Mouse (Mus musculus): ENCODE results near the gene Ephb1. TPM values are rescaled to one million over a fixed set of nuclear protein-coding genes. Genes with fewer than 3 reads are reported as not detected.
A peak's percentile ranks its signal among the peaks of the same experiment; 100 is the strongest.

The Ephb1 gene
- polyA plus RNA-seq, 1 experiment from 2014 or later = 18.8 TPM

DNA sequence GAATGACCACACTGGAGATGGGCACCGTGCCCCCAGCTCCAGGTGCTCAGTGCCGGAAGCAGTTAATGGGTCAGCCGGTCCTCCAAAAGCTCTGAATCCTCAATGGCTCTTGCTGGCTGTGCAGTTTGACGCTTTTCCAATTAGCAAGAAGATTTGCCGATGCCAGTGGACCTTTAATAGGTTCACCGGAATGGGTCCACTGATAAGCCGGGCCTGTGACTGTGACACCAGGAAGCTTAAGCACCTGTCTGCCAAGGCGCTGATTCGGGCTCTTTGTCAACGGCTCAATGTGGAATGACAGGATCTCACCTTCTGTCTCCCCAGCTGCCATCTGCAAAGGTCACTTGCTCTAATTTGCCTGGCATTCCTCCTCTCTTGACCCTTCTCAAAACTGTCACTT, 239.2 kb downstream of the Ephb1 start:
- Histone ChIP-seq H3K9me3 (ENCODE audit: control insufficient read depth, low read length) (no peaks in the 10 kb centered on the region), H3K27me3 (ENCODE audit: control insufficient read depth, insufficient read depth, low read length) (no peaks in the 10 kb centered on the region), H3K27ac (ENCODE audit: low read depth, low read length) (no peak overlapping the region), H3K36me3 (ENCODE audit: control insufficient read depth, insufficient read depth, low read length) (no peaks in the 10 kb centered on the region), H3K4me2 (no peak overlapping the region), H3K4me1 (ENCODE audit: control insufficient read depth, insufficient read depth, low read length) (no peaks in the 10 kb centered on the region), H3K9ac (ENCODE audit: low read length) (no peak overlapping the region), H3K4me3 (ENCODE audit: low read depth, low read length) (no peak overlapping the region)
- no peak for ATAC-seq (ENCODE audit: low FRiP score)
- no peak for DNase-seq (ENCODE audit: low spot score, missing footprints)
- 94% methylated on average over 10 of the region's 10 CpGs for WGBS

DNA sequence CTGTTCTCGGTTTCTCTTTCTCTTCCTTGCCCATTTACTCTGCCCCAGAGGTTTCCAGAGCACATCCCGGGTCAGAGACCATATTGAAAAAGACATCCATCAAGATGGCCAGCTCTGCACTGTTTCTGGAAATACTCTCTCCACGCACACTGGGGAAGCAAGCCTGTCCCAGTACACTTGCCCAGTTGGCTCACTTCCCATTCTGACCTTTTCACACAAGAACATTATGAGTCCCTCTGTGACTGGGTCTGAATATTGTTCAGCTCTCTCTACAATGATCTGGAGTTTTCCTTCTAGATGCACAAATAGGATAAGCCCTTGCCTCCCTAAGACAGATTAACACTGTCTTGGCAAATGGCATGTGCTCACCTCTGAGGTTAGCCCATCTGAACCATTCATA, 243.0 kb downstream of the Ephb1 start:
- 89% methylated on average over 3 of the region's 3 CpGs for WGBS
- no peaks in the 10 kb centered on the region for H3K27me3 ChIP-seq (ENCODE audit: control insufficient read depth, insufficient read depth, low read length)

DNA sequence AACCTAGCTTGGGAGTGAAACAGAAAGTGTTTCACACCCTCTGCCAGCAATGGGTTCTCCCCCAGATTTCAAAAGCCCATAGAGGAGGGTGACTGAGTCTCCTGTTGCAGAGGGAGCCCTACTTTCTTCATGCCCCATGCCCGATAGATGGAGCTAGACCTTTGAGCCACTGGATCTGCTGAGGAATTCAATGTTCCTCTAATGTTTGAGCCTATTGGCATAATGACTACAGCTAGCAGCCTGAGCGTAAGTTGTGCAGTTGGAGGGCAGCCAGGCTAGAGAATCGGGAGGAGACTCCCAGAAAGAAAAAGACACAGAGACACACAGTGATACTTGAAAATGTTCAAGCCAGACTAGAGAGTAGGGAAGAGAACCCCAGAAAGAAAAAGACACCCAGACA, 246.5 kb downstream of the Ephb1 start:
- Histone ChIP-seq H3K4me3 (ENCODE audit: low read depth, low read length) (no peak overlapping the region), H3K9ac (ENCODE audit: low read length) (no peak overlapping the region), H3K9me3 (ENCODE audit: control insufficient read depth, low read length) (no peaks in the 10 kb centered on the region), H3K4me2 (no peak overlapping the region), H3K4me1 (ENCODE audit: control insufficient read depth, insufficient read depth, low read length) (no peaks in the 10 kb centered on the region; the same call in 1 of the 2 replicates), H3K36me3 (ENCODE audit: control insufficient read depth, insufficient read depth, low read length) (no peaks in the 10 kb centered on the region), H3K27ac (ENCODE audit: low read depth, low read length) (no peak overlapping the region), H3K27me3 (ENCODE audit: control insufficient read depth, insufficient read depth, low read length) (no peaks in the 10 kb centered on the region)
- no peak for ATAC-seq (ENCODE audit: low FRiP score)
- WGBS = 74% methylated on average over 3 of the region's 3 CpGs
- no peak for DNase-seq (ENCODE audit: low spot score, missing footprints)

More for the DNA sequence above, 243.0 kb downstream of the Ephb1 start:
- ATAC-seq (ENCODE audit: low FRiP score) (no peak), DNase-seq (ENCODE audit: low spot score, missing footprints) (no peak)
- Histone ChIP-seq H3K36me3 (ENCODE audit: control insufficient read depth, insufficient read depth, low read length) (no peaks in the 10 kb centered on the region), H3K4me1 (ENCODE audit: control insufficient read depth, insufficient read depth, low read length) (no peaks in the 10 kb centered on the region; the same call in 1 of the 2 replicates), H3K27ac (ENCODE audit: low read depth, low read length) (no peak overlapping the region), H3K4me3 (ENCODE audit: low read depth, low read length) (no peak overlapping the region), H3K4me2 (no peak overlapping the region), H3K9me3 (ENCODE audit: control insufficient read depth, low read length) (no peaks in the 10 kb centered on the region), H3K9ac (ENCODE audit: low read length) (no peak overlapping the region)

DNA sequence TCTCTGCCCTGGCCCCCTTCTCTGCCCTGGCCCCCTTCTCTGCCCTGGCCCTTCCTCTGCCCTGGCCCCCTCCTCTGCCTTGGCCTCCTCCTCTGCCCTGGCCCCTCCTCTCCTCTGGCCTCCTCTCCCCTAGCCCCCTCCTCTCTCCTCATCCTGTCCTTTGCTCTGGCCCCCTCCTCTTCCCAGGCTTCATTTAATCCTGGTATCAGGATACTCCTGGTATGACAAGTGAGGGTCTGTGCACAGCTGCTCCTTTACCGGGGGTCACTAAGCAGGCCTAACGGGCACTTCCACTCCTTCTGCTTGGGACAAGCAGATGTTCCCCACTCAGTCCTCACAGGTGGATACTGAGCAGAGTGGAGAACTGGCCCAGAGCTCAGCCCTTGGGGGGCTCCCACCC, 247.3 kb downstream of the Ephb1 start:
- H3K27ac ChIP-seq (ENCODE audit: low read depth, low read length) = no peak overlapping the region

DNA sequence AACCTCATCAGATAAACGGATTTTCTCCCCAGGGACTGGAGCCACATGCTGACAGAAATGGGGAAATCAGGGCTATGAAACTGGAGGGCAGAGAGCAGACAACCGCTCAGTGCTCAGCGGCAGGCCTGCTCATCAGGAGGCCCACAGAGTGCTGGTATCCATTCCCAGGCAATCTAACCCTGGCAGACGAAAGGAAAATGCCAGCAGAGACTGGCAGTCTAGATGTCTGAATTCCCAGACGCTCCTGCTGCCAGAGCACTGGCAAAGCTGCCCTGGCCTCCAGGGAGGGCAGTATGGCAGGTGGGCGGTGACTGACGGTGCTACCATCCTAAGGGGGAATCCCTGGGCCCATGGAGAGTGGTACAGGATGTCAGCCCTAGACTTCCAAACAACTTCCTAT, 257.7 kb downstream of the Ephb1 start:
- no peaks in the 10 kb centered on the region for H3K27me3 ChIP-seq (ENCODE audit: control insufficient read depth, insufficient read depth, low read length)
- H3K4me2 ChIP-seq = no peak overlapping the region
- H3K27ac ChIP-seq (ENCODE audit: low read depth, low read length) = no peak overlapping the region
- peaks cover 3% of the 10 kb centered on the region; the same call in 1 of the 2 replicates for H3K9me3 ChIP-seq (ENCODE audit: control insufficient read depth, low read length)
- DNase-seq (ENCODE audit: low spot score, missing footprints) = no peak
- 30% methylated on average over 7 of the region's 7 CpGs for WGBS
- H3K4me3 ChIP-seq (ENCODE audit: low read depth, low read length) = no peak overlapping the region
- ATAC-seq (ENCODE audit: low FRiP score) = no peak
- H3K9ac ChIP-seq (ENCODE audit: low read length) = no peak overlapping the region
- peaks cover 2% of the 10 kb centered on the region; the same call in 1 of the 2 replicates for H3K4me1 ChIP-seq (ENCODE audit: control insufficient read depth, insufficient read depth, low read length)
- no peaks in the 10 kb centered on the region for H3K36me3 ChIP-seq (ENCODE audit: control insufficient read depth, insufficient read depth, low read length)

More for the DNA sequence above, 247.3 kb downstream of the Ephb1 start:
- H3K4me1 ChIP-seq (ENCODE audit: control insufficient read depth, insufficient read depth, low read length) = no peaks in the 10 kb centered on the region; the same call in 1 of the 2 replicates
- no peaks in the 10 kb centered on the region for H3K9me3 ChIP-seq (ENCODE audit: control insufficient read depth, low read length)
- 43% methylated on average over 2 of the region's 2 CpGs for WGBS
- H3K27me3 ChIP-seq (ENCODE audit: control insufficient read depth, insufficient read depth, low read length) = no peaks in the 10 kb centered on the region
- no peak overlapping the region for H3K9ac ChIP-seq (ENCODE audit: low read length)
- no peak overlapping the region for H3K4me3 ChIP-seq (ENCODE audit: low read depth, low read length)
- H3K4me2 ChIP-seq = no peak overlapping the region
- DNase-seq (ENCODE audit: low spot score, missing footprints) = no peak
- H3K36me3 ChIP-seq (ENCODE audit: control insufficient read depth, insufficient read depth, low read length) = no peaks in the 10 kb centered on the region
- ATAC-seq (ENCODE audit: low FRiP score) = peak; percentile 66; the same call in 1 of the 2 replicates

DNA sequence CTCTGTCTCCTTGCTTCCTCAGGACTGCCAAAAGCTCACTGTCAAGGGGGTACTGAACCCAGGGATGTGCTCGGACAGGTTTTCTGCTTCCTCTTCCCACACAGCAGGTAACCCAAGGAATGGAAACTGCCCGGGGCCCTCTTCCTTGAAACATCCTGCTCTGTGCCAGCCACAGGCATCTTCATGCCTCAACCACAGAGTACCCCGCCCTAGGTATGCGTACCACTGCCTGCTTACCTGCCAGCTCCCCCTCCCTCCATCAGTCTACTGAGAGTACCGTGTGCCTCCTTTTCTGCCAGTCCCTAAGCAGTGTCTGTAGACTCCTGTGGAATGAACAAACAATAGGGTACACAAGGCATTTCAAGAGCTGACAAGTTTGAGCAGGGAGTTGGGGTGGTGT, 265.9 kb downstream of the Ephb1 start:
- ATAC-seq (ENCODE audit: low FRiP score) (no peak), DNase-seq (ENCODE audit: low spot score, missing footprints) (no peak)
- no peaks in the 10 kb centered on the region for H3K27me3 ChIP-seq (ENCODE audit: control insufficient read depth, insufficient read depth, low read length)
- H3K9ac ChIP-seq (ENCODE audit: low read length) = no peak overlapping the region
- WGBS = 84% methylated on average over 5 of the region's 5 CpGs
- H3K4me2 ChIP-seq = no peak overlapping the region
- no peak overlapping the region for H3K27ac ChIP-seq (ENCODE audit: low read depth, low read length)
- no peak overlapping the region for H3K4me3 ChIP-seq (ENCODE audit: low read depth, low read length)
- H3K9me3 ChIP-seq (ENCODE audit: control insufficient read depth, low read length) = no peaks in the 10 kb centered on the region
- H3K4me1 ChIP-seq (ENCODE audit: control insufficient read depth, insufficient read depth, low read length) = no peaks in the 10 kb centered on the region
- H3K36me3 ChIP-seq (ENCODE audit: control insufficient read depth, insufficient read depth, low read length) = no peaks in the 10 kb centered on the region

DNA sequence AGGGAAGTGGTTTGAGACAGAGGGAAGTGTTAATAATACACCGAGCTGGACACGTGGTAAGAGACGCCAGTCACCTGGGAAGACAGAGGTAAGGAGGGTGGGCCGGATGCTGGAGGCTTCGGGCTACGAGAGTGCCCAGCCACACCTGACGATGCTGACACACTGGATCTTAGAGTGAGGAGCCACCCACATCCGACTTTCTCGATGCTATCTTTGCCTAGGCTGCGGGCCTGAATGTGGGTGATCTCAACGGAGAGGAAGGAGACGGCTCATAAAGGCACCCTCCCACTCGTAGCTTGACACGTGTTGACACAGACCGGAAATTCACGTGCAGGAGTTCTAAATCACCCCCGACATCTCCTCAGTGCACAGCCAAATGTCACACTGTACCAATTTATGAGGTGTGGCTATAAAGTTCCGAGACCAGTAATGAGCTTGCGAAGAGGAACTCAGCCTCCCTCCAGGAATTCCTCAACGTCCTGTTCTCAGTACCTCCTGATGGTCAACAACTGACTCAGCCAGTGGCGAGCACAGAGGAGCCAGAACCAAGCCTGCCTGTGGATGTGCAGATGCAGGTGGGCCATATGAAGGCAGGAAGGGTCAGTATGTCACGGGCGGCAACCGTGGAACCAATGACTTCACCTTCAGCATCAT, 268.3 kb downstream of the Ephb1 start:
- H3K4me2 ChIP-seq = no peak overlapping the region
- 90% methylated on average over 24 of the region's 24 CpGs for WGBS

DNA sequence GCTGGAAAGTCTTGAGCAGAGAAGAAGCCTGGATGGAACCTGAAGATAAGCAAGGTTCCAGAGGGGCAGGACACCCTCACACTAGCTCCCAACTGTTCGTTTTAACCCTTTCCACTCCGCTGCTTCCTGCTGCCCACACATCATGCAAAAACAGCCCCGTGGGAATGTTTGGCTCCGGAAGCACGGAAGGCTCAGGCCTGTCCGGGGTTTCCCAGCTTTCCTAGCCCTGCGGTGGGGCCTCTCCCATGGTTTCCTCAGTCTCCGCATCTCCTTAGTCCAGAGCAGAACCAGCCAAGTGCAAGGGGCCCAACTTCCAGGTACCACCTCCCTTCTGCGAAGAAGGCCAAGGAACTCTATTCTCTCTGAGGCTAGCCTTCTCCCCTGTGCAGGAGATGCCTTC, 269.0 kb downstream of the Ephb1 start:
- 94% methylated on average over 9 of the region's 9 CpGs for WGBS
- ATAC-seq (ENCODE audit: low FRiP score) (no peak), DNase-seq (ENCODE audit: low spot score, missing footprints) (no peak)
- Histone ChIP-seq H3K4me2 (no peak overlapping the region), H3K9me3 (ENCODE audit: control insufficient read depth, low read length) (no peaks in the 10 kb centered on the region), H3K4me3 (ENCODE audit: low read depth, low read length) (no peak overlapping the region), H3K27me3 (ENCODE audit: control insufficient read depth, insufficient read depth, low read length) (no peaks in the 10 kb centered on the region), H3K27ac (ENCODE audit: low read depth, low read length) (no peak overlapping the region), H3K36me3 (ENCODE audit: control insufficient read depth, insufficient read depth, low read length) (no peaks in the 10 kb centered on the region), H3K4me1 (ENCODE audit: control insufficient read depth, insufficient read depth, low read length) (no peaks in the 10 kb centered on the region), H3K9ac (ENCODE audit: low read length) (no peak overlapping the region)

More for the DNA sequence above, 268.3 kb downstream of the Ephb1 start:
- Histone ChIP-seq H3K36me3 (ENCODE audit: control insufficient read depth, insufficient read depth, low read length) (no peaks in the 10 kb centered on the region), H3K27me3 (ENCODE audit: control insufficient read depth, insufficient read depth, low read length) (no peaks in the 10 kb centered on the region), H3K9ac (ENCODE audit: low read length) (no peak overlapping the region), H3K4me1 (ENCODE audit: control insufficient read depth, insufficient read depth, low read length) (no peaks in the 10 kb centered on the region), H3K4me3 (ENCODE audit: low read depth, low read length) (no peak overlapping the region), H3K27ac (ENCODE audit: low read depth, low read length) (no peak overlapping the region), H3K9me3 (ENCODE audit: control insufficient read depth, low read length) (no peaks in the 10 kb centered on the region)
- DNase-seq (ENCODE audit: low spot score, missing footprints) (no peak), ATAC-seq (ENCODE audit: low FRiP score) (no peak)

DNA sequence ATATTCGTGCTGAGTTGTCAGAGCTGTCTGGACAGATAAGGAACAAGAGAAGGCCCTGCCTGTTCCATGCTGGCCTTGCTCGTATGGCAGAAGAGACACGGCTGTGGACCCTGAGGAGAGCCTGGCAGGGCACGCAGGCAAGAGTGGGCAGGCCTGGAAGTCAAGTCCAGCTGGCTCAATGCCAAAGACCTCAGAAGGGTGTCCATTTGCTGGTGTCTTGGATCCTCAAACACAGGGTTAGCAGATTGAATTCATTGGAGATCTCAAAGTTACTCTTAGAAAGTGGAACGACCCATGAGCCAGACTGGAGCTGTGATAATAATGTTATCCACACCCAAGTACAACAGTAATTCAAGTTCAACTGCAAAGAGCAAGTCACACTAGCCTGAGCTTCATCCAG, 273.6 kb downstream of the Ephb1 start:
- ATAC-seq (ENCODE audit: low FRiP score) (no peak), DNase-seq (ENCODE audit: low spot score, missing footprints) (no peak)
- no peak overlapping the region for H3K27ac ChIP-seq (ENCODE audit: low read depth, low read length)
- 90% methylated on average over 5 of the region's 5 CpGs for WGBS
- H3K4me1 ChIP-seq (ENCODE audit: control insufficient read depth, insufficient read depth, low read length) = no peaks in the 10 kb centered on the region
- no peaks in the 10 kb centered on the region for H3K36me3 ChIP-seq (ENCODE audit: control insufficient read depth, insufficient read depth, low read length)
- H3K4me2 ChIP-seq = no peak overlapping the region
- H3K4me3 ChIP-seq (ENCODE audit: low read depth, low read length) = no peak overlapping the region
- no peaks in the 10 kb centered on the region for H3K9me3 ChIP-seq (ENCODE audit: control insufficient read depth, low read length)
- H3K27me3 ChIP-seq (ENCODE audit: control insufficient read depth, insufficient read depth, low read length) = no peaks in the 10 kb centered on the region
- H3K9ac ChIP-seq (ENCODE audit: low read length) = no peak overlapping the region
